Mouse (Mus musculus) adrenal gland, postnatal 36 days (tissue): ENCODE results near the gene Olfr71. TPM values are rescaled to one million over a fixed set of nuclear protein-coding genes. Genes with fewer than 3 reads are reported as not detected.

Experiments
- DNase-seq, 2 experiments: peaks; one replicate each; pipeline ENCODE4 v3.0.0; 2021; ENCODE audit warnings: mixed read lengths in 1 of 2
- total RNA-seq, 2 experiments: library from RNA; stranded (reverse); gene quantifications; 2 replicates each; pipeline ENCODE4 v1.2.3; 2021

Olfr71 gene
- total RNA-seq, 2 experiments from 2014 or later, result not detected

DNA sequence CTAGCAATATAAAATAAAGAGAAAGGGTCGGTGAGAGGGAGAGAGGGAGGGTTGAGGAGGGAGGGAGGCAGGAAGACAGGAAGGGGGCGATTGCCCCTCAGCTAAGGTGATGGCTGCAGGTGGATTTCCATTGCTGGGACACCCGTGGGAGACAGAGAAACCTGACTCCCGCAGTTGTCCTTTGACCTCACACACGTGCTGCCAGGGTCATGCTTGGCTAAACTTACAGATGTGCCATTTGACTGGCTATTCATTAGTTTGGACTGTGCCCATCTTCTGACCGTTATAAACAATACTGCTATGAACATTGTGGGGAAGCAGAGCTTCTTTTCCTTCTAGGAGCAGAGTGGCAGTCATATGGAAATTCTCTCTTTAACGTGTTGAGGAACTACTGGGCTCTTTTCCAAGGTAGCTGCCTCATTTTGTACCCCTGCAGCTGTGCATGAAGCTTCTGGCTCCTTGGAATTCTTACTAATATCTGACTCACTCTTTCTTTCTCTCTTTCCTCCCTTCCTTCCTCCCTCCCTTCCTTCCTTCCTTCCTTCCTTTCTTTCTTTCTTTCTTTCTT, 3.7 kb upstream of the Olfr71 start:
- no peak for DNase-seq

DNA sequence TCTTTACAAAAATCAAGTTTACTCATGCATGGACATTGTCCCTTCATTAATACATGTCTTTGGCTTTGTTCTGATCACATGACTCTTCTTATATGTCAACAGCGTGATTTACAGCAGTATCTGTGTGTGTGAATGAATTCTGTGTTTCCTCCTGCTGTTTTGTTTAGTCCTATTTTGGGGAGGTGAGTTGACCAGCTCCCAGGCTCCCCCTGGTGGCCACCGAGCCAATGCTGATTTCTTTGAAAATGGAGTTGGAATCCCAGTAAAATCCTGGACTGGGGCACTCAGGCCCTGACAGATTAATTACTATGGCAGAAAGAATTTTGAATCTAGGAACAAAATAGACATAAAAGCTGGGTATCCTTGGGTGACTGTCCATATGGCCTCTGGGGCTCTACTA, 1.8 kb upstream of the Olfr71 start:
- peak; percentile 86 to 93 for DNase-seq

- DNase-seq, result no peak
Observed at GRCm38 (mm10) chr4:43705991-43706390, 4.1 kb downstream of the Olfr71 start.

GRCm38 (mm10) chr4:43703851-43704250, 6.2 kb downstream of the Olfr71 start:
- peak in 1 of 2 experiments; percentile 54 for DNase-seq

GRCm38 (mm10) chr4:43703439-43703838, 6.6 kb downstream of the Olfr71 start:
- DNase-seq, result no peak

- no peak for DNase-seq
Observed at GRCm38 (mm10) chr4:43700707-43701106, 9.3 kb downstream of the Olfr71 start, which contains the start of gene Olfr70. TSS of gene Olfr70 (minus strand) at chr4:43700807.

DNA sequence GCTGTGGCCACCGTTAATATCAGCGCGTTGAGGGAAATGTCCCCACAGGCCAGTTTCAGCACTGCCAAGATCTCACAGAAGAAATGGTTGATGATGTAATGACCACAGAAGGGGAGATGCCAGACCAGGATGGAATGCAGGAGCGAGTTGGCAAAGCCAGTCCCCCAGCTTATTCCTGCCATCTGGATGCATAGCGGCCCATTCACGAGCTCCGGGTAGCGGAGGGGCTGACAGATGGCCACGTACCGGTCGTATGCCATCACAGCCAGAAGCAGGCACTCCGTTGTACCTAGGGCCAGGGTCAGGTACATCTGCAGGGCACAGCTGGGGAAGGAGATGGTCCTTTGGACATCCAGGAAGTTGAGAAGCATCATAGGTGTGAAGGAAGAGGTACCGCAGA, 13.5 kb downstream of the Olfr71 start:
- no peak for DNase-seq

DNA sequence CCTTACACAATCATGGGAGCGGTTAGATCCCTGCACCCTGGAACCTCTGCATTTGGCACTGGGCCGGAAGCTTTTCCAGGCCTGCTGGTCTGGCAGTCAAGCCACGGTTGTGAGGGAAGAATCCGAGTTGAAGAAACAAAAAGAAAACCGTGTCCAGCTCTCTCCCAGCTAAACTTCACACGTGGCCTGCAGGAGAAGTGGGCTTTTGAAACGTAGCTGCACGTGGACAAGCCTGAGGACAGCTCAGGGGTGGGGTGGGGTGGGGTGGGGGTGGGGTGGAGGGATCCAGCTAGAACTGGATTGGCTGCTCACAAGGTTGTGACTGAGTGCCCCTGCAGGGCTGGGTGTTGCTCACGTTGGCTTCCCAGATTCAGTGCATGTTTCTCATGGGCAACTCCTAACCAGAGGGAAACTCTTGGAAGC, 14.8 kb downstream of the Olfr71 start:
- peak in 1 of 2 experiments; percentile 64 for DNase-seq

DNA sequence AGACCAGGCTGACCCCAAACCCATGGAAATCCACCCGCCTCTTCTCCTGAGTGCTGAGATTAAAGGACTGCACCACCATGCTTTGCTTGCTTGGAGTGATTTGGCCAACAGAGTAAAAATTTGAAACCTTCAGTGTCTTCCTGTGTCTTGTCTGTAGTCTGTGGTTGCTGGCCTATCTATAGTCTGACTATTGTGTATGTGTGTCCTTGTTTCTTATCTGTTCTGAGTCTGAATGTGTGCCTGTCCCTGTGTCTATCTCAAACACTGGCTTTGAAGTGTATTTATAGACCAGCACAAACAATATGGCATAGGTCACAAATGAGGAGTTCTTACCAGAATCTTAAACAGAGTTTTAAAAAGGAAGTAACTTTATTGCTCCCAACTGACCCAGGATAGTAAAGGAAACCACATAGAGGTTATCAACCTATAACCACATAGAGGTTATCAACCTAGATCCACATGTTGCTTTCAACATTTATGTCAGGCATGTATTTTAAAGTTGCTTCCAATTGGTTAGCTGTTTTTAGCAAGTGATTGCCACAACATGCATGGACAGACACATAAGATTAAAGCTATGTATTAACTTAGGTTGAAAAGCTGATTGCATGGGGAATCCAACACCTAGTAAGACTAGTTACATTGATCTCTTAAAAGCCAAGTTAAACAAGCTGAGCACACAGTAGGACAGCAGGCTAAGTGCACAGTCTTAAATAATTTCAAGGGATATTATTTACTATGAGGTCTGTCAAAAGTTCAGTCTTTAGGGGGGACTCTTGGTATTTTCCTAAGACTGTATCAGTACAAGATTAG, 15.4 kb downstream of the Olfr71 start:
- DNase-seq, result no peak

DNA sequence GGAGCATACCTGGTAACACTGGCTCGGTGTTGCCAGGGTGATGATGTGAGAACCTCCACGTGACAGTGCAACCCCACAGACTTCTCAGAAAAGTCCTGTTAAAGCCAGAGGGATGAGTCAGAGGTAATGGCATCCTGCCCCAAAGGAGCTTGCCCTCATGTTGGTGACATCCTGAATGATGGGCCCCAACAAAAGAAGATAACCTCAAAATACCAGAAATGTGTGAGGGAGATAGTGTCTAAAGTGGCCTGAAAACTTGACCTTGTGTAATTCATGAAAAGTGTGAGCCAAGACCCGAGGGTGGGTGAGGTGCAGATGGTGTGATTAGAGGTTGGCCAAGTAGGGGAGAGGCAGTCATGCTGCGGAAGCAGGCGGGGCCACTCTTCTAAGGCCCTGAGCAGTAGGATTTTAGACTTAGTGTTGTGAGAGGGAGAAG, 16.2 kb downstream of the Olfr71 start:
- peak; percentile 72 to 75 for DNase-seq

DNA sequence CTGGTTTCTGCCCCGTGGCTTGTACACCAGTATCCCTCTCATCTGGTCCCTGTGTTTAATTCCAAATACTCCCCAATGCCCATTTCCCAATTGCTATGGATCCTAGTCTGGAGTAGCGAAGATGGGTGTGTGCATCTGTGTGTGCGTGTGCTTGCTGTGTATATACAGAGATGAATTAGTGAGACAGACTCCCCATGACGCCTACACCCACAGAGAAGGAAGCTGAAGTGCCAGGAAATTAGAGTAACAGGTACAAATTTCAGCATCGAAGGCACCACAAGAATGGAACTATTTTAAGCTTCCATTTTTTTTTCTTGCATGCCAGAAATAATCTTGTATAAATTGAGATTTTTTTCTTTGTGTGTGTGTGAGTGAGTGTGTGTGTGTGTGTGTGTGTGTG, 19.0 kb downstream of the Olfr71 start:
- DNase-seq, result no peak

- DNase-seq, result no peak
Observed at GRCm38 (mm10) chr4:43690021-43690420, 20.0 kb downstream of the Olfr71 start.

- DNase-seq, result peak; percentile 71 to 74
Observed at GRCm38 (mm10) chr4:43679416-43680043, 30.5 kb downstream of the Olfr71 start.

- DNase-seq, result no peak
Observed at GRCm38 (mm10) chr4:43678541-43678940, 31.5 kb downstream of the Olfr71 start.

DNA sequence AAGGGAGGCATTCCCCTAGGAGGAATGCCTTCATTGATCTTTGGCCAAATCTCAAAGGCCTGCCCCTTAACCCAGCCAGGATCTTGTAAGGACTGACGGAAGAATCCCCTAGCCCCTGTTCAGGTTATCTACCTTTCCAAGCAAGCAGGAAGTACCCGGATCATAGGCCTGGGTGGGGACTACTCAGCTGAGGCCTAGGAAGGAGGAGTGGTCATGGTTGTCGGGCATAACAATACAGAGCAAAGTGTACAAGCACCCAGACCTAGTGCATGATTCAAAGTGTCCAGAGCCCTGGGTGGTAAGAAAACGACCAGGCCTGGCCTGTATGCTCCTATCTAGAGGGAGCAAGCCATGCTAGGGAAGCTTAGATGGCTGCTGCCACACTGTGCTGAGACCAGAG, 34.4 kb downstream of the Olfr71 start:
- DNase-seq, result no peak

DNA sequence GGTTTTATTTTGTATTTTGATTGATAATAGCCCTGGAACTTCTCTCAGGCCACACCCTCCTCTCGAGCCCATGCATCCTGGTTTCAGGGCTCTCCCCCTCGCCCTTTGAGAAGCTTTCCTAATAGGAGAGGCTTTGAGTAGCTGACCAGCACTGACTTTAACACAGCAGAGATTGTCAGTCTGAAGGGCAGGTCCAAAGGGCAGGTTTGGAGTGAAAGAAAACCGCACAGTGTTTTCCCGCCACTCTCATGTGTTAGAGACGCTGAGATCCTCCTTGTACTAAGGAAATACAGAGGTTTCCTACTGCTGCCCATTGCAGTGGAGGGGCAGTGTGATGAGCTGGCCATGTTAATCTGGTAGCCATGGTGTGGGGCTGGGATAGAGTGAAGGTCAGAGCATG, 35.1 kb downstream of the Olfr71 start:
- no peak for DNase-seq

DNA sequence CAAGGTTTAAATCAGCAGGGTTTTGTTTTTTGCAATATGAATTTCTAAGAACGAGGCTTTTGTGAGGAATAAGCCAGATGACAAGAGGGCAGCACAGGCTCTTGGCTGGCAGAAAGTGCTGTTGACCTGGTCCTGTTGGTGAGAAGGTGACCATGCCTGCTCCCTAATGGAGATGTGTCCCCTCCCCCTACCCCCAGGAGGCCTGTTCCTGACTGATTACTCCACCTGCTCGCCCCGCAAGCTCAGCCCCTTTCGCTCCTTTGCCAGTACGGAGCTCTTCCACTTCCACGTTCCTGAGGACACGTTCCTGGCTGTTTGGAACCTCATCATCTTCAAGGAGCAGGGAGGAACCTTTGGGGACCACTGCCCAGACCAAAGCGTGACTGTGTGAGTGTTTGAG, 36.4 kb downstream of the Olfr71 start:
- peak in 1 of 2 experiments; percentile 41 for DNase-seq

- DNase-seq, result peak; percentile 93
Observed at GRCm38 (mm10) chr4:43672070-43672469, 38.0 kb downstream of the Olfr71 start.

DNA sequence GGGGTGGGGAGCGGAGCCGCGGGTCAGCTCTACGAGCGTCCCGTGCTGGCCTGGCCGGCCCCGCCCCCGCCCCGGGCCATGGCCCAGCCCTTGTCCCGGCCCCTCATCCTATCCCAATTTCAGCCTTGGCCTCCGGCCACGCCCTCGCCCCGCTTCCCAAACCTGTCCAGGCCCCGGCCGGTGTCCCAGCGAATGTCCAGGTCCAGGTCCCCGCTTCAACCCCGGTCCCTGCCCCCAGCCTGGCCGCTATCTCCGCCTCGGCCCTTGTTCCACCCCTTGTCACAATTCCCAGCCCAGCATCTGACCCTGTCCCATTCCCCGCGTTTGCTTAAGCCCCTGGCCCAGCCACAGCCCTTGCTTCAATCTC, 40.6 kb downstream of the Olfr71 start:
- DNase-seq, result peak; percentile 83 to 88

- peak; percentile 91 to 94 for DNase-seq
Observed at GRCm38 (mm10) chr4:43668782-43669427, 41.1 kb downstream of the Olfr71 start, which contains the start of the genes Tmem8b and Fam221b. TSS of gene Tmem8b (plus strand) at chr4:43668971. TSS of gene Fam221b (minus strand) at chr4:43669145.

- no peak for DNase-seq
Observed at GRCm38 (mm10) chr4:43666412-43666811, 43.6 kb downstream of the Olfr71 start.

DNA sequence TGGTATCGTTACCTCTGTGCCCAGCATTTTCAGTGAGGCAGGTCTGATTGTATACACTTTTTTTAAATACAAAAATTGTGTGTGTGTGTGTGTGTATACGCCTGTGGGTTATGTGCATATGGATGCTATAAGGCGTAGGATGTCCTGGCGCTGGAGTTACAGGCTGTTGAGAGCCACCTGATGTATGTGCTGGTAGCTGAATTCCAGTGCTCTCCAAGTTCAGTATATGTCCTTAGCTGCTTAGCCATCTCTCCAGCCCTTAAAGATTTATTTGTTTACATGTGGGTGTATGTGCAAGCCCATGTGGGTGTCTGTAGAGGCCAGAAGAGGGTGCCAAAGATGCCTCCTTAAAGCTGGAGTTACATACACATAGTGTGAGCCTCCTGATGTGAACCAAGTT, 52.9 kb downstream of the Olfr71 start:
- DNase-seq, result no peak
